Mouse (Mus musculus): Measurements from ENCODE around the gene Agpat1. TPM values are rescaled to one million over a fixed set of nuclear protein-coding genes. Genes with fewer than 3 reads are reported as not detected.

Agpat1 gene
- polyA plus RNA-seq, 1 experiment, result 204 TPM

Other genes starting within 250 kb of the Agpat1 start
- 0.06 TPM in 1 of 2 replicates, not detected in the other for gene Btnl2, start 249.4 kb upstream of the Agpat1 start, polyA plus RNA-seq (2012; rRNA removed)
- not detected in 2 replicates for gene Btnl1, start 227.1 kb upstream of the Agpat1 start, polyA plus RNA-seq (2012; rRNA removed)
- gene BC051142, start 205.4 kb upstream of the Agpat1 start, polyA plus RNA-seq (2012; rRNA removed), result 10.7 and 11.1 TPM in 2 replicates
- gene Btnl4, start 126.9 kb upstream of the Agpat1 start, polyA plus RNA-seq (2012; rRNA removed), result not detected in 2 replicates
- gene Btnl6, start 86.9 kb upstream of the Agpat1 start, polyA plus RNA-seq (2012; rRNA removed), result not detected in 2 replicates
- 6.2 and 7.2 TPM in 2 replicates for gene Notch4, start 40.0 kb upstream of the Agpat1 start, polyA plus RNA-seq (2012; rRNA removed)
- 2.8 and 3.4 TPM in 2 replicates for gene Gpsm3, start 14.5 kb upstream of the Agpat1 start, polyA plus RNA-seq (2012; rRNA removed)
- gene Pbx2, start 13.0 kb upstream of the Agpat1 start, polyA plus RNA-seq (2012; rRNA removed), result 67.0 and 71.3 TPM in 2 replicates
- 2.1 TPM in 2 replicates for gene Ager, start 6.4 kb upstream of the Agpat1 start, polyA plus RNA-seq (2012; rRNA removed)
- gene Rnf5, start 572 bp upstream of the Agpat1 start, polyA plus RNA-seq (2012; rRNA removed), result 127 and 145 TPM in 2 replicates
- gene Egfl8, start 11.7 kb downstream of the Agpat1 start, polyA plus RNA-seq (2012; rRNA removed), result 9.7 and 10.5 TPM in 2 replicates
- 41.9 and 43.0 TPM in 2 replicates for gene Ppt2, start 24.2 kb downstream of the Agpat1 start, polyA plus RNA-seq (2012; rRNA removed)
- gene Prrt1, start 25.3 kb downstream of the Agpat1 start, polyA plus RNA-seq (2012; rRNA removed), result 150 and 179 TPM in 2 replicates
- gene Fkbpl, start 40.5 kb downstream of the Agpat1 start, polyA plus RNA-seq (2012; rRNA removed), result 6.7 and 7.9 TPM in 2 replicates
- gene Atf6b, start 42.9 kb downstream of the Agpat1 start, polyA plus RNA-seq (2012; rRNA removed), result 57.7 and 59.6 TPM in 2 replicates
- 1.6 TPM in 2 replicates for gene Tnxb, start 66.3 kb downstream of the Agpat1 start, polyA plus RNA-seq (2012; rRNA removed)
- gene C4b, start 139.6 kb downstream of the Agpat1 start, polyA plus RNA-seq (2012; rRNA removed), result 18.8 and 22.8 TPM in 2 replicates
- 0.04 TPM in 1 of 2 replicates, not detected in the other for gene Cyp21a1, start 200.3 kb downstream of the Agpat1 start, polyA plus RNA-seq (2012; rRNA removed)
- gene Stk19, start 232.7 kb downstream of the Agpat1 start, polyA plus RNA-seq (2012; rRNA removed), result 71.8 and 77.6 TPM in 2 replicates
- 47.3 and 56.4 TPM in 2 replicates for gene Dxo, start 232.8 kb downstream of the Agpat1 start, polyA plus RNA-seq (2012; rRNA removed)
- 72.8 and 77.5 TPM in 2 replicates for gene Skiv2l, start 245.9 kb downstream of the Agpat1 start, polyA plus RNA-seq (2012; rRNA removed)
- gene Nelfe, start 246.1 kb downstream of the Agpat1 start, polyA plus RNA-seq (2012; rRNA removed), result 60.8 and 66.2 TPM in 2 replicates